Mouse (Mus musculus): ENCODE results near the gene Bcap31. TPM values are rescaled to one million over a fixed set of nuclear protein-coding genes. Genes with fewer than 3 reads are reported as not detected.

Gene Bcap31
- total RNA-seq, 2 experiments from 2014 or later = 48.5 to 55.8 TPM

GRCm38 (mm10) chrX:73673968-73674661 is 41.9 kb downstream of the Bcap31 start:
- Histone ChIP-seq H3K4me3 (peak overlapping the region; percentile 90), H3K27ac (peak overlapping the region; percentile 96)
- no peak for TF ChIP-seq CTCF (IDR thresholded peaks at IDR 0.05)
- intact Hi-C loops (cut with DNase I) = loop anchor here (5.0 kb wide), 1 partner anchor 113 kb away; the partner anchor contains the start of genes Idh3g and Ssr4
- peak; percentile 70 for DNase-seq

- intact Hi-C loops (cut with DNase I) = loop anchor here (5.0 kb wide), 1 partner anchor 114 kb away; the partner anchor contains the start of genes Idh3g and Ssr4
- Histone ChIP-seq H3K27ac (peak overlapping the region; percentile 96), H3K4me3 (peak overlapping the region; percentile 90)
- no peak for TF ChIP-seq CTCF (IDR thresholded peaks at IDR 0.05)
- DNase-seq = no peak
These were observed 42.4 kb downstream of the Bcap31 start for GRCm38 (mm10) chrX:73673619-73673967.

GRCm38 (mm10) chrX:73672879-73673618 is 42.9 kb downstream of the Bcap31 start, which contains the start of gene Slc6a8:
Gene Slc6a8 (plus strand): TSS chrX:73673150.
- intact Hi-C loops (cut with DNase I) = loop anchor here (1.0 to 5.0 kb wide), 2 partner anchors 18 to 114 kb away; partner anchors contain the start of genes Idh3g and Ssr4
- H3K27ac ChIP-seq = peak within 1 kb of the TSS; percentile 96
- no peak for TF ChIP-seq CTCF (IDR thresholded peaks at IDR 0.05)
- peak; percentile 87 for DNase-seq
- H3K4me3 ChIP-seq = peak within 1 kb of the TSS; percentile 90

GRCm38 (mm10) chrX:73672031-73672431 is 43.9 kb downstream of the Bcap31 start:
- Histone ChIP-seq H3K4me3 (peak overlapping the region; percentile 90), H3K27ac (peak overlapping the region; percentile 96)
- peak; percentile 61 for DNase-seq
- intact Hi-C loops (cut with DNase I) = loop anchor here (1.0 to 5.0 kb wide), 2 partner anchors 19 to 115 kb away; partner anchors contain the start of genes Idh3g and Ssr4
- peak; percentile 71 for TF ChIP-seq CTCF (IDR thresholded peaks at IDR 0.05)

GRCm38 (mm10) chrX:73663143-73663542 is 52.8 kb downstream of the Bcap31 start:
- TF ChIP-seq CTCF (IDR thresholded peaks at IDR 0.05) = peak; percentile 53
- no peak for DNase-seq
- H3K4me3 ChIP-seq = no peak overlapping the region
- intact Hi-C loops (cut with DNase I) = no loop called here
- H3K27ac ChIP-seq = no peak overlapping the region

GRCm38 (mm10) chrX:73660284-73660665 is 55.7 kb downstream of the Bcap31 start:
- TF ChIP-seq CTCF (IDR thresholded peaks at IDR 0.05) = no peak
- Histone ChIP-seq H3K27ac (peak overlapping the region; percentile 72; the same call in 1 of the 2 replicates), H3K4me3 (peak overlapping the region; percentile 72)
- intact Hi-C loops (cut with DNase I) = no loop called here
- no peak for DNase-seq

GRCm38 (mm10) chrX:73659575-73660283 is 56.2 kb downstream of the Bcap31 start, which contains the start of gene Pnck:
Gene Pnck (minus strand): TSS chrX:73660117.
- peak within 1 kb of the TSS; percentile 72 for H3K27ac ChIP-seq
- intact Hi-C loops (cut with DNase I) = loop anchor here (10.0 kb wide), 2 partner anchors 605 to 645 kb away; no protein-coding TSS in a partner anchor
- DNase-seq = peak; percentile 52
- TF ChIP-seq CTCF (IDR thresholded peaks at IDR 0.05) = no peak
- H3K4me3 ChIP-seq = peak within 1 kb of the TSS; percentile 72

- DNase-seq = no peak
- H3K4me3 ChIP-seq = peak overlapping the region; percentile 72
- intact Hi-C loops (cut with DNase I) = loop anchor here (10.0 kb wide), 2 partner anchors 604 to 644 kb away; no protein-coding TSS in a partner anchor
- H3K27ac ChIP-seq = peak overlapping the region; percentile 72; the same call in 1 of the 2 replicates
- TF ChIP-seq CTCF (IDR thresholded peaks at IDR 0.05) = no peak
These were observed 56.9 kb downstream of the Bcap31 start for GRCm38 (mm10) chrX:73658936-73659574.

GRCm38 (mm10) chrX:73658391-73658790 is 57.6 kb downstream of the Bcap31 start:
- TF ChIP-seq CTCF (IDR thresholded peaks at IDR 0.05) = no peak
- no peak for DNase-seq
- intact Hi-C loops (cut with DNase I) = loop anchor here (10.0 kb wide), 2 partner anchors 604 to 644 kb away; no protein-coding TSS in a partner anchor

GRCm38 (mm10) chrX:73655529-73655928 is 60.4 kb downstream of the Bcap31 start:
- peak; percentile 54 for TF ChIP-seq CTCF (IDR thresholded peaks at IDR 0.05)
- intact Hi-C loops (cut with DNase I) = loop anchor here (2.0 to 10.0 kb wide), 3 partner anchors 85 to 641 kb away; no protein-coding TSS in a partner anchor
- no peak overlapping the region for H3K4me3 ChIP-seq
- no peak overlapping the region for H3K27ac ChIP-seq
- peak; percentile 54 for DNase-seq

More at GRCm38 (mm10) chrX:73658391-73658790, 57.6 kb downstream of the Bcap31 start:
- Histone ChIP-seq H3K27ac (no peak overlapping the region), H3K4me3 (no peak overlapping the region)

- Histone ChIP-seq H3K4me3 (no peak overlapping the region), H3K27ac (no peak overlapping the region)
- TF ChIP-seq CTCF (IDR thresholded peaks at IDR 0.05) = peak; percentile 88
- peak; percentile 78 for DNase-seq
- intact Hi-C loops (cut with DNase I) = loop anchor here (1.0 to 10.0 kb wide), 4 partner anchors 61 to 639 kb away; no protein-coding TSS in a partner anchor
These were observed 61.8 kb downstream of the Bcap31 start for GRCm38 (mm10) chrX:73654177-73654576.
